Mouse (Mus musculus) B cell, adult 67 days (primary cell): ENCODE measurements around the gene Xxylt1. TPM values are rescaled to one million over a fixed set of nuclear protein-coding genes. Genes with fewer than 3 reads are reported as not detected.

Source experiments
- total RNA-seq, 2 experiments: library from RNA; stranded (reverse); gene quantifications; 4 replicates each; pipeline ENCODE4 v1.2.4; 2023

Xxylt1 gene
- 10 to 100 TPM; 20.7 to 21.7 TPM for total RNA-seq

DNA sequence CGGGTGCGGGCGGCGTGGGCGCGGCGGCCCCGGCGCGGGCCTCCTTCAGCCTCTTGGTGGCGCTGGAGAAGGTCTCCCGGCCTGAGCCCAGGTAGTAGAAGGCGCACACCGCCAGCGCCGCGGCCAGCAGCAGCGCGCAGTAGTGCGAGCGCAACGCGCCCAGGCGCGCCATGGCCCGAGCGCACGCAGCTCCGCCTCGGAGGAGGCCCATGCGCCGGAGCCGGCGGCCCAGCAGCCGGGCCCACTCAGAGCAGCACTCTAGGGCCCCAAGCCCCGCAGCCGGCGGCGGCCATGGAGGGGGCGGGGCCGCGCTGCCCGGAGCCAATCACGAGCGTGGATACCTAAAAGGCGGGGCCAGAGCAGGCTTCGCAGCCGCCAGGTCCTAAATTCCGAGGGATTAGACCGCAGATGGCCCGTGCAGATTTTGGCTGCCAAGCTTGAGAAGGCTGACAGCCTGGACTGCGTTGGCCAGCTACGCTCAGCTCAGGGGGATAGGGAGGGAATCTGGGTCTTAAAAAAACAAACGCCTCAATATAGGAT, at the start of gene Xxylt1:
Xxylt1 (minus strand) TSS at position 308 of the 540 bp plus-strand sequence.

Other genes with a start within 250 kb of the Xxylt1 start
- 10 to 100 TPM; 66.8 to 73.6 TPM for gene Acap2, start 119.8 kb upstream of the Xxylt1 start, total RNA-seq
- gene Ppp1r2, start 193.8 kb upstream of the Xxylt1 start, total RNA-seq, result 10 to 100 TPM; 50.4 to 57.8 TPM
- not detected for gene Apod, start 233.4 kb upstream of the Xxylt1 start, total RNA-seq